ENCODE assay signal across 8 mouse cellular contexts in the genomic region with DNA sequence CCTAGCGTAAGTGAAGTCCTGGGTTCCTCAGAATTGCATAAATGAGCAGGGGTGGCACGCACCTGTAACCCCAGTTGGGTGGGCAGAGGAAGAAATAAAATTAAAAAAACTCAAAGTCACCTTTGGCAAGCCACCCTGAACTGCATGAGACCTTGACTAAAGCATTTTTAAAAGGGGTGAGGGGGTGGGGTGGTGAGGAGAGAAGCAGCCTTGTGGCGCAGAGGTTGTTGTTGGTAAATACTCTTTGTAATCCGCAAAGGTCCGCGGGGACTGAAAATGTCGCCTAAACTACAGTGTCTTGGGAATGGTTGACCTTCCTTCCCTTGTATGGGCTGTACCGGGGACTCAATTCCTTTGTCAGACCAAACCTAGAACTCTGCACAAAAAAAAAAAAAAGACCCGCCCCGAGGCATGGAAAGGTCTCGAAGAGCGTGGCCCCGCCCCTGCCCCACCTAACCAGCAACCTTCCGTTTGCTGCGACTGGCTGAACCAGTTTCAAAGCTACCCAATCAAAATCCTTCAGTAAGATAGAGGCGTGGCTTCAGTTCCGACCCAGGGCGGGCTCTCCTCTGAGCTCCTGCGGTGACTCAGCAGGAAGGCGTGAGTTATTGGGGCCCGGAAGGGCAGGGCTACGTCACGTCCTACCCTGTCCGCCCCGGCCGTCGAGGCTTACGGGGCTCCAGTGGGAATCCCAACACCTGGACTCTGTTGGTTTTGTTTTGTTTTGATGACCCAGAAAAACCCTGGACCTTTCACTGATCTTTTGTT. TPM values are rescaled to one million over a fixed set of nuclear protein-coding genes. Genes with fewer than 3 reads are reported as not detected.
DNase-seq lines count a peak whose midpoint lies in the region; ATAC-seq and TF ChIP-seq lines count a peak whose summit lies in the region.

No protein-coding gene starts in this region.

- H3K9ac ChIP-seq in forebrain, embryonic 13.5 days: no peak overlapping the region; the same call in 1 of the 2 replicates
- H3K9ac ChIP-seq in liver, postnatal 0 days (replicated peaks): peak overlapping the region; percentile 23
- no peak overlapping the region for H3K9ac ChIP-seq in neural tube, embryonic 14.5 days (replicated peaks; ENCODE audit: low read depth, low read length)

- peak overlapping the region; percentile 54 for H3K4me2 ChIP-seq in forebrain, embryonic 13.5 days
- peak overlapping the region; percentile 63 for H3K4me2 ChIP-seq in liver, postnatal 0 days (ENCODE audit: low read depth, low read length)
- peak overlapping the region; percentile 39 for H3K4me2 ChIP-seq in neural tube, embryonic 14.5 days (ENCODE audit: low read depth, low read length)

- H3K36me3 ChIP-seq in E14TG2a.4 (ENCODE audit: insufficient read depth, low read length): peaks cover 12% of the 10 kb centered on the region
- no peaks in the 10 kb centered on the region for H3K36me3 ChIP-seq in forebrain, embryonic 13.5 days (ENCODE audit: poor library complexity, severe bottlenecking)
- H3K36me3 ChIP-seq in liver, postnatal 0 days (replicated peaks; ENCODE audit: insufficient read depth, low read length): no peaks in the 10 kb centered on the region
- H3K36me3 ChIP-seq in neural tube, embryonic 14.5 days (ENCODE audit: control insufficient read depth, insufficient read depth, low read length): no peaks in the 10 kb centered on the region

- peak overlapping the region; percentile 49 for H3K4me3 ChIP-seq in E14TG2a.4 (replicated peaks; ENCODE audit: low read length)
- peak overlapping the region; percentile 37 for H3K4me3 ChIP-seq in forebrain, embryonic 13.5 days
- H3K4me3 ChIP-seq in liver, postnatal 0 days (ENCODE audit: low read depth, low read length): peak overlapping the region; percentile 21
- peak overlapping the region; percentile 26 for H3K4me3 ChIP-seq in neural tube, embryonic 14.5 days (ENCODE audit: low read depth, low read length)

- TF ChIP-seq CTCF in E14TG2a.4 (conservative IDR thresholded peaks at IDR 0.05; ENCODE audit: low read length): no peak
- no peak for TF ChIP-seq CTCF in liver, postnatal 0 days (IDR thresholded peaks at IDR 0.05; ENCODE audit: low read depth)

- peak; percentile 95 to 97 for DNase-seq in heart, postnatal 10 days
- DNase-seq in large intestine, adult 2 months (ENCODE audit: low read depth, low spot score): peak; percentile 93
- DNase-seq in liver, postnatal 0 days: peak; percentile 95
- DNase-seq in testis, postnatal 10 days (ENCODE audit: low spot score): peak; percentile 90

- 9% methylated on average over 28 of the region's 28 CpGs for WGBS in forebrain, embryonic 13.5 days
- WGBS in large intestine, adult 2 months: 4% methylated on average over 28 of the region's 28 CpGs
- 8% methylated on average over 28 of the region's 28 CpGs for WGBS in liver, postnatal 0 days (ENCODE audit: insufficient replicate concordance)
- WGBS in neural tube, embryonic 14.5 days: 7% methylated on average over 28 of the region's 28 CpGs

- H3K27ac ChIP-seq in forebrain, embryonic 13.5 days: peak overlapping the region; percentile 65
- peak overlapping the region; percentile 86 for H3K27ac ChIP-seq in liver, postnatal 0 days (ENCODE audit: low read depth)
- H3K27ac ChIP-seq in neural tube, embryonic 14.5 days (ENCODE audit: low read depth, low read length): peak overlapping the region; percentile 82

- peaks cover 79% of the 10 kb centered on the region for H3K4me1 ChIP-seq in E14TG2a.4 (replicated peaks; ENCODE audit: low read depth, low read length)
- H3K4me1 ChIP-seq in forebrain, embryonic 13.5 days: peaks cover 18% of the 10 kb centered on the region
- peaks cover 44% of the 10 kb centered on the region for H3K4me1 ChIP-seq in liver, postnatal 0 days (ENCODE audit: insufficient read depth)
- H3K4me1 ChIP-seq in neural tube, embryonic 14.5 days (ENCODE audit: control insufficient read depth, insufficient read depth, low read length): 0 out of 2 replicates have a peak, but pooled peaks cover 8% of the 10 kb centered on the region

- peaks cover 5% of the 10 kb centered on the region; the same call in 1 of the 2 replicates for H3K9me3 ChIP-seq in E14TG2a.4 (ENCODE audit: low read length)
- H3K9me3 ChIP-seq in forebrain, embryonic 13.5 days (replicated peaks): no peaks in the 10 kb centered on the region
- no peaks in the 10 kb centered on the region for H3K9me3 ChIP-seq in liver, postnatal 0 days (ENCODE audit: low read length)
- no peaks in the 10 kb centered on the region for H3K9me3 ChIP-seq in neural tube, embryonic 14.5 days (ENCODE audit: control insufficient read depth, low read length)

- peak; percentile 80 for ATAC-seq in cerebellum, adult (ENCODE audit: insufficient number of reproducible peaks, low FRiP score, low TSS enrichment)
- ATAC-seq in forebrain, embryonic 13.5 days: peak; percentile 79
- peak; percentile 78 for ATAC-seq in liver, postnatal 0 days
- ATAC-seq in neural tube, embryonic 14.5 days (ENCODE audit: low read depth): peak; percentile 70

- intact Hi-C loops in heart, postnatal 10 days (cut with DNase I): loop anchor here (2.0 kb wide), 2 partner anchors 23 to 45 kb away; a partner anchor contains a TSS

- TF ChIP-seq EP300 in liver, postnatal 0 days (IDR thresholded peaks at IDR 0.05; ENCODE audit: low read depth): peak; percentile 64; the same call in 1 of the 2 replicates

- H3K27me3 ChIP-seq in E14TG2a.4 (ENCODE audit: insufficient read depth, low read length): no peaks in the 10 kb centered on the region
- no peaks in the 10 kb centered on the region for H3K27me3 ChIP-seq in forebrain, embryonic 13.5 days
- no peaks in the 10 kb centered on the region for H3K27me3 ChIP-seq in liver, postnatal 0 days (ENCODE audit: insufficient read depth, low read length)
- H3K27me3 ChIP-seq in neural tube, embryonic 14.5 days (ENCODE audit: control insufficient read depth, insufficient read depth, low read length): no peaks in the 10 kb centered on the region

RNA-seq across cellular contexts. Expression of a gene that starts 16.9 kb away (rescaled TPM):
- 0.48 TPM in 2 replicates for polyA plus RNA-seq in forebrain, embryonic 13.5 days (2015; fragmentation: Nextera tagmentation; extraction: Ambion mirVana)
- total RNA-seq in heart, postnatal 10 days (2021): 1 to 10 TPM in 1 of 2 experiments, under 1 TPM in 1; 0.43 to 1.4 TPM
- polyA plus RNA-seq in large intestine, adult 2 months (2012; rRNA removed): 4.6 and 4.9 TPM in 2 replicates
- polyA plus RNA-seq in liver, postnatal 0 days (2015; fragmentation: Nextera tagmentation; extraction: Ambion mirVana): 1.7 and 1.9 TPM in 2 replicates
- polyA plus RNA-seq in neural tube, embryonic 14.5 days (2014; fragmentation: Nextera tagmentation; extraction: Ambion mirVana): 1.0 and 1.4 TPM in 2 replicates

RNA-seq across cellular contexts. Expression of a gene that starts 22.5 kb away (rescaled TPM):
- not detected in 2 replicates for polyA plus RNA-seq in forebrain, embryonic 13.5 days (2015; fragmentation: Nextera tagmentation; extraction: Ambion mirVana)
- not detected for total RNA-seq in heart, postnatal 10 days (2021)
- not detected in 2 replicates for polyA plus RNA-seq in large intestine, adult 2 months (2012; rRNA removed)
- not detected in 2 replicates for polyA plus RNA-seq in liver, postnatal 0 days (2015; fragmentation: Nextera tagmentation; extraction: Ambion mirVana)
- polyA plus RNA-seq in neural tube, embryonic 14.5 days (2014; fragmentation: Nextera tagmentation; extraction: Ambion mirVana): 0.29 TPM in 1 of 2 replicates, not detected in the other

RNA-seq across cellular contexts. Expression of a gene that starts 23.0 kb away (rescaled TPM):
- polyA plus RNA-seq in forebrain, embryonic 13.5 days (2015; fragmentation: Nextera tagmentation; extraction: Ambion mirVana): 424 and 485 TPM in 2 replicates
- 100 to 1,000 TPM; 321 to 334 TPM for total RNA-seq in heart, postnatal 10 days (2021)
- polyA plus RNA-seq in large intestine, adult 2 months (2012; rRNA removed): 41.6 and 44.1 TPM in 2 replicates
- 56.7 and 66.8 TPM in 2 replicates for polyA plus RNA-seq in liver, postnatal 0 days (2015; fragmentation: Nextera tagmentation; extraction: Ambion mirVana)
- polyA plus RNA-seq in neural tube, embryonic 14.5 days (2014; fragmentation: Nextera tagmentation; extraction: Ambion mirVana): 419 and 431 TPM in 2 replicates

RNA-seq across cellular contexts. Expression of a gene that starts 37.2 kb away (rescaled TPM):
- polyA plus RNA-seq in forebrain, embryonic 13.5 days (2015; fragmentation: Nextera tagmentation; extraction: Ambion mirVana): 25.5 and 27.2 TPM in 2 replicates
- total RNA-seq in heart, postnatal 10 days (2021): 10 to 100 TPM in 1 of 2 experiments, 1 to 10 TPM in 1; 9.5 to 10.7 TPM
- polyA plus RNA-seq in large intestine, adult 2 months (2012; rRNA removed): 10.1 and 13.6 TPM in 2 replicates
- 4.8 and 4.9 TPM in 2 replicates for polyA plus RNA-seq in liver, postnatal 0 days (2015; fragmentation: Nextera tagmentation; extraction: Ambion mirVana)
- polyA plus RNA-seq in neural tube, embryonic 14.5 days (2014; fragmentation: Nextera tagmentation; extraction: Ambion mirVana): 18.9 and 23.3 TPM in 2 replicates

Comparison
In these comparisons a context has a peak if more than half of its experiments do, and no peak if none do; other contexts are left out.
1. Peak in every context shown above with its lines: DNase-seq, ATAC-seq, H3K4me3 ChIP-seq and H3K27ac ChIP-seq.